Mouse (Mus musculus): ENCODE measurements around the gene Ngef. TPM values are rescaled to one million over a fixed set of nuclear protein-coding genes. Genes with fewer than 3 reads are reported as not detected.

Gene Ngef
- polyA plus RNA-seq, 1 experiment: 5.2 TPM

DNA sequence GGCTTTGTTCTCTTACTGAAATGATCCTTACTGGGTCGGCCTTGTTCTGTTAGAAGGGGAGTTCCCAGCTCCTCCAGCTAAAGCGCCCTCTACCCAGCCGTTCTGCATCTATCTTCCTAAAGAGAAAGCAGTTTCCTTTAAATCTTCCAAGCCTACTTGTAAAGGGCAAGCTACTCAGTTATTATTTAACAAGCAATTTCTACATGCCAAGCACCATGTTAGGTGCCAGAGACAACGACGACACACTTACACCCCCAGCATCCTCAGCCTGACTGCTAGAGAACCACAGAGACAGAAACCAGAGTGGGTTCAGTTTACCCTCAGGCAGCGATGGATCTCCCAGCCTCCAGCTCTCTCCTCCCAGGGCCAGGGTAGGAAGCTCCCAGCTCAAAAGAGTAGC lies 65.8 kb downstream of the Ngef start:
- Histone ChIP-seq H3K79me2 (ENCODE audit: control insufficient read depth, insufficient read depth) (no peaks in the 10 kb centered on the region), H3K4me2 (ENCODE audit: low read depth) (no peak overlapping the region), H3K4me3 (no peak overlapping the region), H3K27me3 (ENCODE audit: control insufficient read depth, insufficient read depth, insufficient read length) (peaks cover 7% of the 10 kb centered on the region), H3K36me3 (ENCODE audit: control insufficient read depth, insufficient read depth) (no peaks in the 10 kb centered on the region), H3ac (ENCODE audit: control insufficient read depth, insufficient read length) (no peak overlapping the region)
- TF ChIP-seq MYOG (IDR thresholded peaks at IDR 0.05; ENCODE audit: control insufficient read depth in 1 of 3, insufficient read depth in 1 of 3, insufficient read length in 2 of 3, low read depth in 2 of 3): no peak
- TF ChIP-seq POLR2A (IDR thresholded peaks at IDR 0.05; ENCODE audit: insufficient read length, low read depth): no peak
- no peak for TF ChIP-seq MYOD1 (IDR thresholded peaks at IDR 0.05; ENCODE audit: control insufficient read depth in 1 of 3, insufficient read length in 2 of 3, low read depth in 2 of 3)
- no peak for TF ChIP-seq MAX (IDR thresholded peaks at IDR 0.05; ENCODE audit: low read depth)
- no peak for TF ChIP-seq CEBPB (IDR thresholded peaks at IDR 0.05; ENCODE audit: insufficient read depth, poor library complexity, severe bottlenecking)
- no peak for TF ChIP-seq E2F4 (IDR thresholded peaks at IDR 0.05; ENCODE audit: insufficient read depth)
- no peak for TF ChIP-seq SRF (IDR thresholded peaks at IDR 0.05; ENCODE audit: control insufficient read depth, insufficient read length, low read depth)
- no peak for TF ChIP-seq TCF12 (IDR thresholded peaks at IDR 0.05; ENCODE audit: insufficient read depth, poor library complexity, severe bottlenecking)
- no peak for TF ChIP-seq REST (IDR thresholded peaks at IDR 0.05; ENCODE audit: insufficient read depth, insufficient read length)
- no peak for TF ChIP-seq TCF3 (IDR thresholded peaks at IDR 0.05; ENCODE audit: insufficient read length, low read depth)
- TF ChIP-seq USF1 (IDR thresholded peaks at IDR 0.05; ENCODE audit: low read depth): no peak
- no peak for TF ChIP-seq POLR2AphosphoS2 (IDR thresholded peaks at IDR 0.05; ENCODE audit: insufficient read length, low read depth)

GRCm38 (mm10) chr1:87505524-87505923 lies 68.1 kb downstream of the Ngef start:
- no peaks in the 10 kb centered on the region for H3K36me3 ChIP-seq (ENCODE audit: control insufficient read depth, insufficient read depth)
- no peak overlapping the region for H3ac ChIP-seq (ENCODE audit: control insufficient read depth, insufficient read length)
- TF ChIP-seq POLR2A (IDR thresholded peaks at IDR 0.05; ENCODE audit: insufficient read length, low read depth) (no peak), E2F4 (IDR thresholded peaks at IDR 0.05; ENCODE audit: insufficient read depth) (no peak), SRF (IDR thresholded peaks at IDR 0.05; ENCODE audit: control insufficient read depth, insufficient read length, low read depth) (no peak), TCF12 (IDR thresholded peaks at IDR 0.05; ENCODE audit: insufficient read depth, poor library complexity, severe bottlenecking) (no peak), MAX (IDR thresholded peaks at IDR 0.05; ENCODE audit: low read depth) (no peak), TCF3 (IDR thresholded peaks at IDR 0.05; ENCODE audit: insufficient read length, low read depth) (no peak), MYOG (IDR thresholded peaks at IDR 0.05; ENCODE audit: control insufficient read depth in 1 of 3, insufficient read depth in 1 of 3, insufficient read length in 2 of 3, low read depth in 2 of 3) (no peak), MYOD1 (IDR thresholded peaks at IDR 0.05; ENCODE audit: control insufficient read depth in 1 of 3, insufficient read length in 2 of 3, low read depth in 2 of 3) (no peak)
- no peaks in the 10 kb centered on the region for H3K79me2 ChIP-seq (ENCODE audit: control insufficient read depth, insufficient read depth)
- peaks cover 7% of the 10 kb centered on the region for H3K27me3 ChIP-seq (ENCODE audit: control insufficient read depth, insufficient read depth, insufficient read length)
- H3K4me3 ChIP-seq: no peak overlapping the region
- H3K4me2 ChIP-seq (ENCODE audit: low read depth): no peak overlapping the region

DNA sequence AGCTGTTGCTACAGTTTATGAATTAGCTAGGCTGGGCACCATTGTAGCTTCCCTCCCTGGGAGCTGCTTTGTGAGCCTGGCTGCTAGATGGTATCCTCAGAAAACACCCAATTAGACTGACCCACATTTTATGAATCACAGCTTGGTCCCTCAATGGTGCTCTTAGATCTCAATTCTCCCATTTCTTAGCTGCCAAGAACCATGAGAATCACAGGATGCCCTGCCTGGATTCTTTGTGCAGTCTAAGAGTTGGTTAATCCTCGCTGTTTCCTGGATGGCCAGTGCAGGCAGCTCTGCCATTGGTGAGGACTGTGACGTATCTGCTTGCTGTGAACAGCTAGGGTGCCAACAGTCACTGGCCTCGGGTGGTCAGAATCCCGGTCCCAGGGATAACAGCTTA lies 80.1 kb downstream of the Ngef start:
- Histone ChIP-seq H3K4me3 (no peak overlapping the region), H3K36me3 (ENCODE audit: control insufficient read depth, insufficient read depth) (no peaks in the 10 kb centered on the region), H3K79me2 (ENCODE audit: control insufficient read depth, insufficient read depth) (no peaks in the 10 kb centered on the region), H3ac (ENCODE audit: control insufficient read depth, insufficient read length) (no peak overlapping the region), H3K27me3 (ENCODE audit: control insufficient read depth, insufficient read depth, insufficient read length) (no peaks in the 10 kb centered on the region), H3K4me2 (ENCODE audit: low read depth) (no peak overlapping the region)
- TF ChIP-seq POLR2A (IDR thresholded peaks at IDR 0.05; ENCODE audit: insufficient read length, low read depth) (no peak), REST (IDR thresholded peaks at IDR 0.05; ENCODE audit: insufficient read depth, insufficient read length) (no peak), USF1 (IDR thresholded peaks at IDR 0.05; ENCODE audit: low read depth) (no peak), TCF12 (IDR thresholded peaks at IDR 0.05; ENCODE audit: insufficient read depth, poor library complexity, severe bottlenecking) (no peak), MAX (IDR thresholded peaks at IDR 0.05; ENCODE audit: low read depth) (no peak), POLR2AphosphoS2 (IDR thresholded peaks at IDR 0.05; ENCODE audit: insufficient read length, low read depth) (no peak), MYOG (IDR thresholded peaks at IDR 0.05; ENCODE audit: control insufficient read depth in 1 of 3, insufficient read depth in 1 of 3, insufficient read length in 2 of 3, low read depth in 2 of 3) (no peak), E2F4 (IDR thresholded peaks at IDR 0.05; ENCODE audit: insufficient read depth) (no peak), SRF (IDR thresholded peaks at IDR 0.05; ENCODE audit: control insufficient read depth, insufficient read length, low read depth) (no peak), TCF3 (IDR thresholded peaks at IDR 0.05; ENCODE audit: insufficient read length, low read depth) (no peak)

DNA sequence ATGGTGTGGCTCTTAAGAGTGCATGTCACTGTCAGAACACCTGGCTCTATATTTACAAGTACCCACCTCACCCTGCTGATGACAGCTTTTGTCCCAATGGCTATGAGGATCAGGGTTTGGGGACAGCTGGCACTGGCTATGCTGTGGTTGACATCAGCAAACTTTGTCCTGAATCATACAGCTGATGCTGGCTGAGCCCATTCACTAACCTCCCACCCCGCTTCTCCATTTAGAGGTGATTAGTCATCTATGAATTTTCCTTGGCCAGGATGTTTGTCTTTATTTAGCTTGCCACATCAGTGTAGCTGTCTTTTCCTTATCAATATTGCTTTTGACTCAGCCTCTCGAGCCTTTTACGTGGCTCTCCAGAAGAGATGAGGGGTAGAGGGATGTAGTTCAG lies 81.4 kb downstream of the Ngef start:
- TF ChIP-seq MAX (IDR thresholded peaks at IDR 0.05; ENCODE audit: low read depth) (no peak), MYOG (IDR thresholded peaks at IDR 0.05; ENCODE audit: control insufficient read depth in 1 of 3, insufficient read depth in 1 of 3, insufficient read length in 2 of 3, low read depth in 2 of 3) (peak in 2 of 3 experiments; percentile 43 to 70), USF1 (IDR thresholded peaks at IDR 0.05; ENCODE audit: low read depth) (no peak), POLR2A (IDR thresholded peaks at IDR 0.05; ENCODE audit: insufficient read length, low read depth) (no peak), MYOD1 (IDR thresholded peaks at IDR 0.05; ENCODE audit: control insufficient read depth in 1 of 3, insufficient read length in 2 of 3, low read depth in 2 of 3) (peak in 1 of 3 experiments; percentile 87), TCF3 (IDR thresholded peaks at IDR 0.05; ENCODE audit: insufficient read length, low read depth) (no peak), POLR2AphosphoS2 (IDR thresholded peaks at IDR 0.05; ENCODE audit: insufficient read length, low read depth) (no peak)
- Histone ChIP-seq H3K4me3 (no peak overlapping the region), H3K27me3 (ENCODE audit: control insufficient read depth, insufficient read depth, insufficient read length) (no peaks in the 10 kb centered on the region), H3K4me2 (ENCODE audit: low read depth) (peak overlapping the region; percentile 21), H3ac (ENCODE audit: control insufficient read depth, insufficient read length) (no peak overlapping the region), H3K79me2 (ENCODE audit: control insufficient read depth, insufficient read depth) (no peaks in the 10 kb centered on the region), H3K36me3 (ENCODE audit: control insufficient read depth, insufficient read depth) (no peaks in the 10 kb centered on the region)

DNA sequence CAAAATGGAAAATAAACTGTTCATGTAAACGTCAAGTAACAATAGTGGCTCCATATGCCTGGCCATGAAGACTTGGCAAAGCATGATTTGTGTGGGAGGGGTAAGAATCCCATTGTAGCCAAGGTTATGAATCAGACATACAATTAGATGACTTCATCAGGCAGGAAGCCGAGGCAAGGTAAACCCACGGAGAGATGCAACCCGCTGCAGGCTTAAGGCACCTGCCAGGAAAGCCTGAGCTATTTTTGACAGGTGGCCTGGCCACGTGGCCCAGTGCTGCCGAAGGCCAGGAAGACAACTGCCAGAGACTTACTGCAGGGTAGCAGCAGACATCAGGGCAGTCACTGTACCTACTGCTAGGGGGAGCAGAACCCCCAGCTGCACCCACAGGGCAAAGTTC lies 87.3 kb downstream of the Ngef start:
- Histone ChIP-seq H3K79me2 (ENCODE audit: control insufficient read depth, insufficient read depth) (no peaks in the 10 kb centered on the region), H3ac (ENCODE audit: control insufficient read depth, insufficient read length) (no peak overlapping the region), H3K36me3 (ENCODE audit: control insufficient read depth, insufficient read depth) (no peaks in the 10 kb centered on the region), H3K27me3 (ENCODE audit: control insufficient read depth, insufficient read depth, insufficient read length) (no peaks in the 10 kb centered on the region), H3K4me2 (ENCODE audit: low read depth) (no peak overlapping the region), H3K4me3 (no peak overlapping the region)
- TF ChIP-seq MAX (IDR thresholded peaks at IDR 0.05; ENCODE audit: low read depth): peak; percentile 27
- TF ChIP-seq E2F4 (IDR thresholded peaks at IDR 0.05; ENCODE audit: insufficient read depth): no peak
- TF ChIP-seq USF1 (IDR thresholded peaks at IDR 0.05; ENCODE audit: low read depth): peak; percentile 82
- peak in 1 of 3 experiments; percentile 81 for TF ChIP-seq MYOG (IDR thresholded peaks at IDR 0.05; ENCODE audit: control insufficient read depth in 1 of 3, insufficient read depth in 1 of 3, insufficient read length in 2 of 3, low read depth in 2 of 3)
- no peak for TF ChIP-seq POLR2AphosphoS2 (IDR thresholded peaks at IDR 0.05; ENCODE audit: insufficient read length, low read depth)
- peak; percentile 20 for TF ChIP-seq TCF12 (IDR thresholded peaks at IDR 0.05; ENCODE audit: insufficient read depth, poor library complexity, severe bottlenecking)
- TF ChIP-seq MYOD1 (IDR thresholded peaks at IDR 0.05; ENCODE audit: control insufficient read depth in 1 of 3, insufficient read length in 2 of 3, low read depth in 2 of 3): peak in 2 of 3 experiments; percentile 65 to 91
- TF ChIP-seq POLR2A (IDR thresholded peaks at IDR 0.05; ENCODE audit: insufficient read length, low read depth): no peak
- peak; percentile 24 for TF ChIP-seq TCF3 (IDR thresholded peaks at IDR 0.05; ENCODE audit: insufficient read length, low read depth)
- TF ChIP-seq SRF (IDR thresholded peaks at IDR 0.05; ENCODE audit: control insufficient read depth, insufficient read length, low read depth): no peak
- TF ChIP-seq CEBPB (IDR thresholded peaks at IDR 0.05; ENCODE audit: insufficient read depth, poor library complexity, severe bottlenecking): no peak
- TF ChIP-seq REST (IDR thresholded peaks at IDR 0.05; ENCODE audit: insufficient read depth, insufficient read length): no peak

Data from myocyte (in vitro differentiated cells).